Mouse (Mus musculus): Measurements from ENCODE around the gene Ddx54. TPM values are rescaled to one million over a fixed set of nuclear protein-coding genes. Genes with fewer than 3 reads are reported as not detected.

The Ddx54 gene
- polyA plus RNA-seq, 1 experiment = 35.2 TPM

- 66% methylated on average over 7 of the region's 7 CpGs for WGBS
- DNase-seq (ENCODE audit: low read depth, low spot score) = no peak
Measured at GRCm38 (mm10) chr5:120668761-120669160, 56.2 kb downstream of the Ddx54 start.

GRCm38 (mm10) chr5:120670132-120670531, 57.6 kb downstream of the Ddx54 start:
- no peak for DNase-seq (ENCODE audit: low read depth, low spot score)
- WGBS = 79% methylated on average over 7 of the region's 7 CpGs

- DNase-seq (ENCODE audit: low read depth, low spot score) = no peak
- 84% methylated on average over 3 of the region's 3 CpGs for WGBS
Measured at GRCm38 (mm10) chr5:120671865-120672264, 59.3 kb downstream of the Ddx54 start.

GRCm38 (mm10) chr5:120673626-120674025, 61.1 kb downstream of the Ddx54 start:
- 5% methylated on average over 12 of the region's 12 CpGs for WGBS

GRCm38 (mm10) chr5:120674229-120675145, 61.9 kb downstream of the Ddx54 start:
- WGBS = 22% methylated on average over 21 of the region's 21 CpGs
- no peak for DNase-seq (ENCODE audit: low read depth, low spot score)

More at GRCm38 (mm10) chr5:120673626-120674025, 61.1 kb downstream of the Ddx54 start:
- DNase-seq (ENCODE audit: low read depth, low spot score) = peak; percentile 32

- DNase-seq (ENCODE audit: low read depth, low spot score) = no peak
- WGBS = 21% methylated on average over 2 of the region's 2 CpGs
Measured at GRCm38 (mm10) chr5:120677516-120677915, 65.0 kb downstream of the Ddx54 start.

Other genes with a start within 250 kb of the Ddx54 start
- 0.10 and 0.16 TPM in 2 replicates for gene Lhx5, start 181.0 kb upstream of the Ddx54 start, polyA plus RNA-seq (2012; rRNA removed)
- 23.2 and 28.2 TPM in 2 replicates for gene Sdsl, start 139.9 kb upstream of the Ddx54 start, polyA plus RNA-seq (2012; rRNA removed)
- gene Sds, start 136.2 kb upstream of the Ddx54 start, polyA plus RNA-seq (2012; rRNA removed) = not detected in 2 replicates
- gene Plbd2, start 109.1 kb upstream of the Ddx54 start, polyA plus RNA-seq (2012; rRNA removed) = 13.9 and 14.6 TPM in 2 replicates
- gene Slc8b1, start 101.6 kb upstream of the Ddx54 start, polyA plus RNA-seq (2012; rRNA removed) = 10.9 and 13.0 TPM in 2 replicates
- 41.7 and 63.5 TPM in 2 replicates for gene Tpcn1, start 24.1 kb upstream of the Ddx54 start, polyA plus RNA-seq (2012; rRNA removed)
- 0.40 and 0.41 TPM in 2 replicates for gene Iqcd, start 23.7 kb upstream of the Ddx54 start, polyA plus RNA-seq (2012; rRNA removed)
- gene Rita1, start 150 bp upstream of the Ddx54 start, polyA plus RNA-seq (2012; rRNA removed) = 12.4 and 13.2 TPM in 2 replicates
- gene Cfap73, start 21.5 kb downstream of the Ddx54 start, polyA plus RNA-seq (2012; rRNA removed) = not detected in 2 replicates
- gene Rasal1, start 36.1 kb downstream of the Ddx54 start, polyA plus RNA-seq (2012; rRNA removed) = 0.79 and 1.2 TPM in 2 replicates
- gene Dtx1, start 99.2 kb downstream of the Ddx54 start, polyA plus RNA-seq (2012; rRNA removed) = 19.7 and 20.8 TPM in 2 replicates
- gene Oas2, start 137.1 kb downstream of the Ddx54 start, polyA plus RNA-seq (2012; rRNA removed) = 3.9 and 6.4 TPM in 2 replicates
- 10.9 and 36.1 TPM in 2 replicates for gene Oas3, start 164.9 kb downstream of the Ddx54 start, polyA plus RNA-seq (2012; rRNA removed)
- gene Oas1e, start 182.8 kb downstream of the Ddx54 start, polyA plus RNA-seq (2012; rRNA removed) = 0.06 and 0.75 TPM in 2 replicates
- gene Oas1c, start 199.8 kb downstream of the Ddx54 start, polyA plus RNA-seq (2012; rRNA removed) = 1.5 and 1.7 TPM in 2 replicates
- gene Oas1f, start 234.6 kb downstream of the Ddx54 start, polyA plus RNA-seq (2012; rRNA removed) = 0.62 and 1.3 TPM in 2 replicates
- not detected in 2 replicates for gene Oas1h, start 248.7 kb downstream of the Ddx54 start, polyA plus RNA-seq (2012; rRNA removed)